Mouse (Mus musculus) bone marrow, adult 2 months (tissue): Measurements from ENCODE around the gene Prodh2. TPM values are rescaled to one million over a fixed set of nuclear protein-coding genes. Genes with fewer than 3 reads are reported as not detected.

Experiments
- H3K27ac ChIP-seq: fragments of 200-500 bp; 2 replicates; pipeline ENCODE4 v1.5.1; 2012; ENCODE audit warnings: low read depth, mild to moderate bottlenecking, control low read depth, inconsistent platforms, low read length; ENCODE audit not compliant: control insufficient read depth, poor library complexity, insufficient read depth
- H3K4me1 ChIP-seq: fragments of 200-500 bp; 2 replicates; pipeline ENCODE4 v1.6.1; 2011; ENCODE audit warnings: low read length; ENCODE audit not compliant: control insufficient read depth, insufficient read depth
- H3K4me3 ChIP-seq: fragments of 200-500 bp; replicated peaks from 2 replicates; pipeline ENCODE3; 2011; ENCODE audit warnings: mild to moderate bottlenecking, low read depth, low read length, control low read depth; ENCODE audit not compliant: control insufficient read depth
- CTCF ChIP-seq: fragments of 200-500 bp; IDR thresholded peaks from 2 replicates; pipeline ENCODE4 v1.5.1; 2011; ENCODE audit warnings: low read length, control low read depth; ENCODE audit not compliant: control insufficient read depth, insufficient read depth
- POLR2A ChIP-seq: fragments of 200-500 bp; IDR thresholded peaks from 2 replicates; pipeline ENCODE4 v1.6.1; 2011; ENCODE audit warnings: low read depth, mild to moderate bottlenecking, control low read depth, low read length, borderline replicate concordance; ENCODE audit not compliant: control insufficient read depth
- WGBS: fragments of 180-500 bp; shearing (Covaris S2); methylation state at CpG from one replicate; pipeline ENCODE4 v1.1.7; 2018; 5-methylcytosine and 5-hydroxymethylcytosine counted together
- polyA plus RNA-seq: library from polyadenylated mRNA; stranded (reverse); fragments of >200 nt; gene quantifications from 2 replicates; pipeline ENCODE4 v1.2.4, GENCODE M21; 2011; ENCODE audit warnings: low replicate concordance; ENCODE audit not compliant: missing spikeins, insufficient read depth, insufficient read length

The Prodh2 gene
- polyA plus RNA-seq, 1 experiment = 3.1 TPM

DNA sequence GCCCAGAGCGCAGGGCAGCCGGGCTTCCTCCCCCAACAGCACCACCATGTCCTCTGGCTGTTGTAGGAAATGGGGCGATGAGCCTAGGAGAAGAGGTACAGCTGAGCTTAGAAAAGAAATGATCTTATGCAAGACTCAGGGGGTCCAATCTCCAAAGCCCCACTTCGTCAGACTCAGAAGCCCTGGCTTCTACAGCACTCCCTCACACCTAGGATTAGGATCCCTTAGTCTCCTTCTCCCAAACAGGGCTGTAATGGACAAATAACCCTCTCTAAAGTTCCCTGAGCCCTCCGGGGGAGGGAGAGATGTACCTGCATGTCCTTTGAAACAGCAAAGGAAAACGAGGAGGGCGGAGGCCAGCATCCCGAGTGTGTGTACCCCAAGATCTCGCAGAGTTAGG is 36.9 kb upstream of the Prodh2 start:
- WGBS = 5% methylated on average over 9 of the region's 9 CpGs

DNA sequence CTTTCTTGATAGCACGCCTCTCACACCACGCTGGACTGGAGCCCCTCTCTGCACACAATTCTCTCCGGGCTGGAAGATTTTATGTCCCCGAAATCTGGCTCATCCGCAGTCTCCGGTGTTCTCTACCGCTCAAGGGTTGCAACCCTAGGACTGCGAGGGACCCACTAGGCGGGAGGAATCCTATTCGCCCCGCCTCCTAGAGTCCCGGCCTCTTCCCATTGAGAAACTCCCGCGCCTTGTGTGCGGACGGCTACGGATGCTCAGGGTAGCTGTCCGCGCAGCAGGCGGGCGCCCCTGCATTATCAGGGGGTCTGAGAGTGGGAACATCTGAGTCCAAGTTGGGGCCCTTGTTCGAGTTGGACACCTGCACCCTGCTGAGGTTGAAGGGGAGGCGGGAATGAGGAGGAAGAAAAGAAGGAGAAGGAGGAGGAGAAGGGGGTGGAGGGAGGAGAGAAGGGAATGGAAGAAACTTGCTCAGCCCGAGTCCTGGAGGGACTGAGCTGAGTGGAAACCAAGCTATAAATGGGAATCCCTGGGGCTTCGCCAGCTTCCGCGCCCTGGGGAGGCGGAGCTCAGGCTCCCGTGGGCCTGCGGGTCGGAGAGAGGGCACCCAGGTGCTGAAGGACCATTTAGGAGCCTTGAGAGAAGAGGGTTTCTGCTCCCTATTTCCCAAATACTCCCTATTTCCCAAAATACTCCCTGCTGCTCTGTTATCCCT is 36.4 kb upstream of the Prodh2 start:
- H3K27ac ChIP-seq = no peak overlapping the region
- TF ChIP-seq POLR2A = no peak
- no peak for TF ChIP-seq CTCF
- H3K4me1 ChIP-seq = peaks cover 1% of the 10 kb centered on the region; the same call in 1 of the 2 replicates
- 6% methylated on average over 31 of the region's 31 CpGs for WGBS
- H3K4me3 ChIP-seq = no peak overlapping the region

More for the DNA sequence above, 36.9 kb upstream of the Prodh2 start:
- TF ChIP-seq CTCF (no peak), POLR2A (no peak)
- no peak overlapping the region for H3K4me3 ChIP-seq
- peaks cover 1% of the 10 kb centered on the region; the same call in 1 of the 2 replicates for H3K4me1 ChIP-seq
- no peak overlapping the region for H3K27ac ChIP-seq

DNA sequence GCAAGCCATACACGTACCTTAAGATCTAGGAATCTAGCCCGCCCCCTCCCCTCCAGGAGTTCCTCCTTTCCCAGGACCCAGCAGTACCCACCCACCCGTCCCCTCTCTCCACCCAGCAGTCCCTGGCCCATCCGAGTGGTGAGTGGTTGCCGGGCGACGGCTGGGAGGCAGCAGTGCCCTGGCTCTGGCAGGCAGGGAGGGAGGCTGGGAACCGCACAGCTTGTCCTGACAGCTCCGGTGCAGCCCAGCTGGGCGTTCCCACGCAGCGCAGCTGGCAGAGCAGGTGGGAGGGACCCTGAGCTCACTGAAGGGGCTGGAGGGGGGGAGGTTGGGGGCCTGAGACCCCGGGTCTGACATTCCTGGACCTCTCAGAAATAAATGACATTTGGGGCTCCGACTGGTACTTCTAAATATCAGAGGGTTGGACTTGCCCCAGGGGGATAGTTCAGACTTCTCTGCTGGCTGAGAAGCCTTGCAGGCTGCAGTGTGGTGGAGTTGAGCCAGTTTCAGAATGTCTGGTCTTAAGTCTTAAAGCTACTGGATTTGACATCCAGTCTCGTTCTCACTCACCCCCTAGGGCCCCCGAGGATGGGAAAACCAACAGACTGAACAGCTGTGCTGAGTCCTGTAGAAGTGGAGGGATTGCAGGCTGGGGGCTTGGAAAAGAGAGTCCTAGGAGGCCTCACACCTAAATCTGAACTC is 35.6 kb upstream of the Prodh2 start, which contains the start of the genes Kirrel2 and Nphs1:
TSS of gene Kirrel2 (minus strand) at position 62 of the 702 bp plus-strand sequence.
TSS of gene Nphs1 (plus strand) at position 687 of the 702 bp plus-strand sequence.
- WGBS = 8% methylated on average over 16 of the region's 16 CpGs
- no peak within 1 kb of the TSS for H3K27ac ChIP-seq
- no peak within 1 kb of the TSS for H3K4me3 ChIP-seq
- TF ChIP-seq CTCF = no peak
- TF ChIP-seq POLR2A = no peak
- H3K4me1 ChIP-seq = peaks cover 1% of the 10 kb centered on the region; the same call in 1 of the 2 replicates

DNA sequence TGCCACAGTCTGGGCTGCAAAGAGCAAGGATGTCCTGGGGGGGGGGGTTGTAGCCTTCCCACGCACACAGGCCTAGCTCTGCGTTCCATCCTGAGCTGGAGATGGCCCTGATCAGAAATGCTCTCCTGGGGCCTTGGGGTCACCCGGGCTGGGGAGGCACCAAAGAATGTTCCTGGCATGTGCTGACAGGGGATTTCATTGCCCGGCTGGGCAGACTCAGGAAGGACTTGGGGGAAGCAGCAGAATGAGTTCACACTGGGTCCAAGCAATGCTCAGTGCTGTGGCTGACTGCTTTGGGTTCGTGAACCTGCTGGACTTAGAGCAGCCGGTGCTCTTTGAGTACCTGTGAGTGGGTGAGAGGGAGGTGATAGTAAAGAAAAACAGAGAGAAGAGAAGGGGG is 33.9 kb upstream of the Prodh2 start:
- 32% methylated on average over 6 of the region's 6 CpGs for WGBS
- TF ChIP-seq CTCF (no peak), POLR2A (no peak)

DNA sequence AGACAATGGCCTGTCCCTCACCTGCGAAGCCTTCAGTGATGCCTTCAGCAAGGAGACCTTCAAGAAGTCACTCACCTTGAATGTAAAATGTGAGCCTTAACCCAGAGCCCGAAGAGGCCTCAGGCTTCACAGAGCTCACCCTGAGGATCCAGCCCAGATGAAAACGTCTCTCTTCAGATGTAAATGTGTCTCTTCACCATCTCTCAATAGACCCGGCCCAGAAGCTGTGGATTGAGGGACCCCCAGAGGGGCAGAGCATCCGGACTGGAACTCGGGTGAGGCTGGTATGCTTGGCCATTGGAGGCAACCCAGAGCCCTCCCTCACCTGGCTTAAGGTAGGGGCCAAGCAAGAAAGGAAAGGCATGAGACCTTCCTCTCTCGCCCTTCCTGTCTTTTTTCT is 29.9 kb upstream of the Prodh2 start:
- WGBS = 42% methylated on average over 7 of the region's 7 CpGs
- no peak overlapping the region for H3K4me3 ChIP-seq
- TF ChIP-seq CTCF = no peak
- TF ChIP-seq POLR2A = no peak
- no peaks in the 10 kb centered on the region for H3K4me1 ChIP-seq
- no peak overlapping the region for H3K27ac ChIP-seq

More for the DNA sequence above, 33.9 kb upstream of the Prodh2 start:
- no peak overlapping the region for H3K27ac ChIP-seq
- H3K4me1 ChIP-seq = no peaks in the 10 kb centered on the region
- no peak overlapping the region for H3K4me3 ChIP-seq

DNA sequence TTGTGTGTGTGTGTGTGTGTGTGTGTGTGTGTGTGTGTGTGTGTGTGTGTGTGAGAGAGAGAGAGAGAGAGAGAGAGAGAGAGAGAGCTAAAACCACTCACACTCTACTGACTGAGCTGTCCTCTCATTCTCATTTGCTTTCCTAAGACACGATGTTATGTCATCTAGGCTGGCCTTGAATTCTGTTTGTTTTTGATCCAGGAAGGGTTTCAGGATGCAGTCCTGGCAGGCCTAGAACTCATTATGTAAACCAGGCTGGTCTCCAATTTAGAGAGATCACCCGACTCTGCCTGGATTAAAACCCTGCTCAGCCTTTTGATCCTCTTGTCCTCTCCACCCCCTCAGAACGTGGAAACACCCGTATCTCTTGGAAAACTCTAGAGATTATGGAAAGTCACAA is 29.4 kb upstream of the Prodh2 start:
- H3K4me1 ChIP-seq = no peaks in the 10 kb centered on the region
- no peak overlapping the region for H3K27ac ChIP-seq
- TF ChIP-seq POLR2A (no peak), CTCF (no peak)
- 22% methylated on average over 4 of the region's 4 CpGs for WGBS
- no peak overlapping the region for H3K4me3 ChIP-seq

DNA sequence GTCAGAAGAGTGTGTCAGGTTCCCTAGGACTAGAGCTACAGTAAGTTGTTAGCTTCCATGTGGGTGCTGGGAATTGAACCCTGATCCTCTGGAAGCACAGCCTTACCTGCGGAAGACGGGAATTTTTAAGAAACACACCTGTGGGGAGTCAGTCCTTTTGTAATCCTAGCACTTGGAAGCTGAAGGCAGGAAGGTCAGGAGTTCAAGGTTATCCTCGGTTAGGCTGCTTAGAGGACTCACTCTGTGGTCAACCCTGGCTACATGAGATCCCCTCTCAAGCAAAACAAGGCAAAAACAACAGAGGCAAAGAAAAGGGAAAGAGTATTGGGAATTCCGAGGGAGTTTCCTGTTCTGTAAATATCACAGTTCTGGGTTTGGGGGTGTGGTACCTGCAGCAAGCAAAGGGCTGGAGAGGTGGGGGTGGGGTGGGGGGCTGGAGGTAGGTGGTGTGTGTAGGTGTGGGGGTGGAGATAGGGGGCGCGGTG is 28.6 kb upstream of the Prodh2 start:
- TF ChIP-seq CTCF (no peak), POLR2A (no peak)
- H3K4me1 ChIP-seq = no peaks in the 10 kb centered on the region
- H3K27ac ChIP-seq = no peak overlapping the region
- WGBS = 21% methylated on average over 6 of the region's 6 CpGs
- no peak overlapping the region for H3K4me3 ChIP-seq

DNA sequence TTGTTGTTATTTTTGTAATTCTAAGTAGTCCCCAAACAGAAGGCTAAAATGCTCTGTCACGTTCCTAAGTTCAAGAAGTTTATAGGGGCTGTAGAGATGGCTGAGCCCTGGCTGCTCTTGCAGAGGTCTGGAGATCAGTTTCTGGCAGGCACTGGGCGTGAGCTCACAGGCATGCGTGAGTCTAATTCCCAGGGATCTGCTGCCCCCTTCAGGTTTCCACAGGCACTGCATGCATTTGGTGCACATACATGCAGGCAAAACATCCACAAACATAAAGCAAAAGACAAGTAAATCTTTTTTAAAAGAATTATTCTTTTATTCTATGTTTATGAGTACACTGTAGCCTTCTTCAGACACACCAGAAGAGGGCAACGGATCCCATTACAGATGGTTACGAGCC is 21.0 kb upstream of the Prodh2 start:
- Histone ChIP-seq H3K4me1 (no peaks in the 10 kb centered on the region), H3K27ac (no peak overlapping the region), H3K4me3 (no peak overlapping the region)
- TF ChIP-seq CTCF = peak; percentile 80
- TF ChIP-seq POLR2A = no peak
- WGBS = 48% methylated on average over 5 of the region's 5 CpGs
